Comparison of ENCODE assay signal across 8 mouse cellular contexts in the genomic region with DNA sequence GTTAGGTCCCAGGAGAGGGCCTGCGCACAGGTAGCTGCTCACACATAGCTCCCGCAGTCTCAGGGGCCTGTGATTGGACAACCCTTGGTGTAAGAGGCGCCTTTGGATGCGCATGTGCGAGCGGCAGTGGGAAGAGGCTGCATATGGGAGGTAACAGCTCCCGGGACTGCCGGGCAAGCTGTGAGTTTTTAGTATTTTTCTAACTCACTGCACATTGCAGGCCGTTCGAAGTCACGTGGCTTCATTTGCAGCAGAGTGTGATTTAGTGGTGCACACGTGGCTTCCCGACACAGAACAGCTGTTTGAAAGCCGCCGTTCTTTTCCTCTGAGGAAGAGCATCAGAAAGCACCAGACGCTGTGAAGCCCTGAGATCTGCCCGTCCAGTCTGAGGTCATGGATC.
DNase-seq lines count a peak whose midpoint lies in the region; ATAC-seq and TF ChIP-seq lines count a peak whose summit lies in the region.

No protein-coding gene starts in this region.

- WGBS in limb, embryonic 14.5 days, result 35% methylated on average over 17 of the region's 17 CpGs
- WGBS in stomach, postnatal 0 days, result 57% methylated on average over 17 of the region's 17 CpGs

- peak; percentile 84 for ATAC-seq in cerebellum, adult (ENCODE audit: insufficient number of reproducible peaks, low FRiP score, low TSS enrichment)
- peak; percentile 83 for ATAC-seq in limb, embryonic 14.5 days (ENCODE audit: low FRiP score, low read depth)
- ATAC-seq in stomach, postnatal 0 days (ENCODE audit: low FRiP score, low TSS enrichment), result peak; percentile 57; the same call in 1 of the 2 replicates

- no peak overlapping the region for H3K27ac ChIP-seq in limb, embryonic 14.5 days (replicated peaks; ENCODE audit: low read depth, low read length)
- 0 out of 2 replicates have a peak overlapping the region, but pooled peaks have one; percentile 13 for H3K27ac ChIP-seq in stomach, postnatal 0 days (replicated peaks)

- DNase-seq in cerebellum, postnatal 4 days (ENCODE audit: low spot score in 2 of 2), result no peak
- peak; percentile 80 for DNase-seq in R1 (ENCODE audit: low read depth, low spot score)
- peak; percentile 21 for DNase-seq in kidney, adult 9 months
- peak; percentile 46 for DNase-seq in limb, embryonic 14.5 days (ENCODE audit: low spot score)
- no peak for DNase-seq in stomach, postnatal 0 days (ENCODE audit: low spot score)
- no peak for DNase-seq in thymus, postnatal 0 days (ENCODE audit: low spot score)
- no peak for DNase-seq in urinary bladder, postnatal 10 days (ENCODE audit: low spot score)

- no peaks in the 10 kb centered on the region for H3K9me3 ChIP-seq in limb, embryonic 14.5 days (ENCODE audit: control insufficient read depth, low read length)
- no peaks in the 10 kb centered on the region for H3K9me3 ChIP-seq in stomach, postnatal 0 days (ENCODE audit: control insufficient read depth, low read length)

- peak overlapping the region; percentile 28; the same call in 1 of the 2 replicates for H3K4me2 ChIP-seq in limb, embryonic 14.5 days (replicated peaks; ENCODE audit: low read depth, low read length, severe bottlenecking)
- H3K4me2 ChIP-seq in stomach, postnatal 0 days (replicated peaks; ENCODE audit: low read depth), result no peak overlapping the region

- no peak for TF ChIP-seq POLR2A in limb, embryonic 14.5 days (IDR thresholded peaks at IDR 0.05; ENCODE audit: borderline replicate concordance, extremely low read depth, insufficient read depth, insufficient read length)

- H3K27me3 ChIP-seq in limb, embryonic 14.5 days (ENCODE audit: control insufficient read depth, insufficient read depth, low read length), result no peaks in the 10 kb centered on the region
- no peaks in the 10 kb centered on the region for H3K27me3 ChIP-seq in stomach, postnatal 0 days (ENCODE audit: control insufficient read depth, insufficient read depth, low read length)

- H3K4me1 ChIP-seq in limb, embryonic 14.5 days (ENCODE audit: control insufficient read depth, insufficient read depth, low read length), result peaks cover 19% of the 10 kb centered on the region
- peaks cover 5% of the 10 kb centered on the region; the same call in 1 of the 2 replicates for H3K4me1 ChIP-seq in stomach, postnatal 0 days (replicated peaks; ENCODE audit: control insufficient read depth, insufficient read depth)

- no peak for TF ChIP-seq EP300 in stomach, postnatal 0 days (optimal IDR thresholded peaks at IDR 0.05)

- no peak for TF ChIP-seq CTCF in stomach, postnatal 0 days (IDR thresholded peaks at IDR 0.05; ENCODE audit: low read depth)

- H3K36me3 ChIP-seq in limb, embryonic 14.5 days (ENCODE audit: control insufficient read depth, insufficient read depth, low read length), result no peaks in the 10 kb centered on the region
- H3K36me3 ChIP-seq in stomach, postnatal 0 days (ENCODE audit: control insufficient read depth, insufficient read depth, low read length), result no peaks in the 10 kb centered on the region

- H3K9ac ChIP-seq in limb, embryonic 14.5 days (ENCODE audit: low read depth, low read length, severe bottlenecking), result no peak overlapping the region
- H3K9ac ChIP-seq in stomach, postnatal 0 days (ENCODE audit: low read length), result no peak overlapping the region

- H3K4me3 ChIP-seq in limb, embryonic 14.5 days (replicated peaks; ENCODE audit: low read length), result no peak overlapping the region
- H3K4me3 ChIP-seq in stomach, postnatal 0 days (ENCODE audit: low read depth, low read length), result no peak overlapping the region

Comparison
In these comparisons a context has a peak if more than half of its experiments do, and no peak if none do; other contexts are left out.
1. DNase-seq: peak in R1 (single experiment), kidney, adult 9 months (single experiment) and limb, embryonic 14.5 days (single experiment); none in cerebellum, postnatal 4 days (0 of 2), stomach, postnatal 0 days (single experiment), thymus, postnatal 0 days (single experiment) and urinary bladder, postnatal 10 days (single experiment).
2. Peak in every context shown above with its lines, with median percentiles within 50 percentile points of each other: ATAC-seq.